20 mouse cellular contexts compared by ENCODE assay signal in the genomic region with DNA sequence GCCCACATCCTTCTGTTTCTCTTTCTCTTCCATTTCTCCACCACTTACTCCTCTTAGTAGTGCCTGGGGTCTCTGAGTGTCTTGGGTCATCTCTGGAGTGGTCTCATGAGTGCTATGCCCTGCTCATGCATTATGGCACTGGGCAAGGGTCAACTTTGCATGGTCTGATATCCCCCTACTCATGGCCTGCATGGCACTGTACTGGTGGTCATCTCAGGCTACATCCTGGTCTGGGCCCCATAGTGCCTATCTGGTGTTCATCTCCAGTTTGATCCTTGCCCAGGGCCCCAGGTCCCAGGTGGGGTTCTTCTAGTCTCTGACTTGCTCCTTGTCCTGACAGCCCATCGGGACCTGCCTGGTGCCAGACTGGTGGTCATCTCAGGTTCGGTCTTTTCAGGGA. TPM values are rescaled to one million over a fixed set of nuclear protein-coding genes. Genes with fewer than 3 reads are reported as not detected.
"Had no signal": no experiment of that assay in that cellular context is flagged by ENCODE, and none has a peak within 500 bp of the region (broad histone marks: within the 10 kb centered on the region; RNA-seq: fewer than 3 reads in every experiment).

No protein-coding gene starts in this region.

- H3K9ac ChIP-seq: neural tube, embryonic 15.5 days; stomach, embryonic 15.5 days had no signal

- H3K27ac ChIP-seq: neural tube, embryonic 15.5 days; stomach, embryonic 15.5 days; stomach, postnatal 0 days had no signal

- H3K27me3 ChIP-seq: neural tube, embryonic 15.5 days; stomach, embryonic 15.5 days had no signal

- DNase-seq: retina, postnatal 1 day; right cerebral cortex, adult 18-20 months; right cerebral cortex, postnatal 14 days; right cerebral cortex, postnatal 25 days; right cerebral cortex, postnatal 4 days; spleen, adult 18-20 months; thymus, adult 18-20 months; thymus, adult 2 months; thymus, postnatal 14 days; thymus, postnatal 25 days; thymus, postnatal 36 days; thymus, postnatal 4 days had no signal

- H3K4me3 ChIP-seq: neural tube, embryonic 15.5 days; stomach, embryonic 15.5 days had no signal

- H3K4me1 ChIP-seq: stomach, embryonic 15.5 days had no signal

- H3K9me3 ChIP-seq: neural tube, embryonic 15.5 days; stomach, embryonic 15.5 days had no signal

- H3K36me3 ChIP-seq: neural tube, embryonic 15.5 days; stomach, embryonic 15.5 days had no signal

- H3K4me2 ChIP-seq: neural tube, embryonic 15.5 days; stomach, embryonic 15.5 days had no signal

RNA-seq across cellular contexts. Expression of gene Trpc7, which starts 34.6 kb away (rescaled TPM):
- total RNA-seq: neutrophil, adult 5-6 weeks had no signal
- polyA plus RNA-seq: spleen, adult 2 months; stomach, embryonic 14.5 days; thymus, postnatal 0 days; urinary bladder, adult 2 months had no signal
